Mouse (Mus musculus): ENCODE measurements around the gene Sema6b.
A peak's percentile ranks its signal among the peaks of the same experiment; 100 is the strongest.

Sema6b gene

GRCm38 (mm10) chr17:56139858-56140595 lies at the start of gene Sema6b:
Gene Sema6b, minus strand, starts transcription at chr17:56140343.
- DNase-seq (ENCODE audit: low spot score), result no peak

GRCm38 (mm10) chr17:56185281-56186141 lies 45.4 kb upstream of the Sema6b start:
- DNase-seq (ENCODE audit: low spot score), result no peak

GRCm38 (mm10) chr17:56183658-56184103 lies 43.5 kb upstream of the Sema6b start, which contains the start of gene Mydgf:
Gene Mydgf, minus strand, starts transcription at chr17:56183920.
- peak; percentile 82 for DNase-seq (ENCODE audit: low spot score)

- DNase-seq (ENCODE audit: low spot score), result no peak
Measured at GRCm38 (mm10) chr17:56182975-56183657, 43.0 kb upstream of the Sema6b start.

GRCm38 (mm10) chr17:56175416-56175815 lies 35.3 kb upstream of the Sema6b start:
- no peak for DNase-seq (ENCODE audit: low spot score)

- no peak for DNase-seq (ENCODE audit: low spot score)
Measured at GRCm38 (mm10) chr17:56173401-56174046, 33.4 kb upstream of the Sema6b start.

GRCm38 (mm10) chr17:56171881-56172280 lies 31.7 kb upstream of the Sema6b start:
- DNase-seq (ENCODE audit: low spot score), result no peak

- no peak for DNase-seq (ENCODE audit: low spot score)
Measured at GRCm38 (mm10) chr17:56171456-56171855, 31.3 kb upstream of the Sema6b start.

- DNase-seq (ENCODE audit: low spot score), result no peak
Measured at GRCm38 (mm10) chr17:56170636-56171035, 30.5 kb upstream of the Sema6b start.

GRCm38 (mm10) chr17:56169830-56170229 lies 29.7 kb upstream of the Sema6b start:
- DNase-seq (ENCODE audit: low spot score), result no peak

GRCm38 (mm10) chr17:56165671-56166070 lies 25.5 kb upstream of the Sema6b start:
- no peak for DNase-seq (ENCODE audit: low spot score)

- DNase-seq (ENCODE audit: low spot score), result no peak
Measured at GRCm38 (mm10) chr17:56164510-56164909, 24.4 kb upstream of the Sema6b start.

- no peak for DNase-seq (ENCODE audit: low spot score)
Measured at GRCm38 (mm10) chr17:56163523-56164102, 23.5 kb upstream of the Sema6b start.

GRCm38 (mm10) chr17:56162231-56162774 lies 22.2 kb upstream of the Sema6b start, which contains the start of gene Tnfaip8l1:
Gene Tnfaip8l1, plus strand, starts transcription at chr17:56162477.
- DNase-seq (ENCODE audit: low spot score), result peak; percentile 85

- DNase-seq (ENCODE audit: low spot score), result no peak
Measured at GRCm38 (mm10) chr17:56159729-56160128, 19.6 kb upstream of the Sema6b start.

- DNase-seq (ENCODE audit: low spot score), result no peak
Measured at GRCm38 (mm10) chr17:56153643-56154042, 13.5 kb upstream of the Sema6b start.

GRCm38 (mm10) chr17:56149897-56150296 lies 9.8 kb upstream of the Sema6b start:
- no peak for DNase-seq (ENCODE audit: low spot score)

GRCm38 (mm10) chr17:56148790-56149618 lies 8.9 kb upstream of the Sema6b start:
- DNase-seq (ENCODE audit: low spot score), result no peak

- no peak for DNase-seq (ENCODE audit: low spot score)
Measured at GRCm38 (mm10) chr17:56148280-56148679, 8.1 kb upstream of the Sema6b start.

GRCm38 (mm10) chr17:56147420-56147819 lies 7.3 kb upstream of the Sema6b start:
- no peak for DNase-seq (ENCODE audit: low spot score)

Measured in urinary bladder, postnatal 10 days (tissue).